ENCODE assay signal across 9 mouse cellular contexts in the genomic region with DNA sequence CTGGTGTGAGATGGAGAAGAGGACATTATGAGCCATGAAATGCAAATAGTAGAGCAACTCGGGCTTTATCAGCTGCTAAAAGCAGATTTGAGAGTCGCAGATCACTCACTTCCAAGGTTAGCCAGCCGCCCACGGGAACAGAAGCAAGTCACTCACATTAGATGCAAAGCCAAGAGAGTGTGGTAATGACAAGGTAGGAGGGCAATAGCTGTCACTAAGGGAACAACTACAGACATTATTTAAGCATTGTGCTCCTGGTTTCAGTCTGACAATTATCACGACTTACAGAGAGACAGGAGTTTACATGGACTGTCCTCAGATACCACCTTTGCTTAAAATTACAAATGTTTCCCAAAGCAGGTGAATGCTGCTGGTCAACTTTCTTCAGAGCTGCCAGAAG.
"Had no signal": no experiment of that assay in that cellular context is flagged by ENCODE, and none has a peak within 500 bp of the region (broad histone marks: within the 10 kb centered on the region; RNA-seq: fewer than 3 reads in every experiment).

No protein-coding gene starts in this region.

- DNase-seq: lung, adult 18-20 months; lung, embryonic 14.5 days; lung, postnatal 10 days; lung, postnatal 4 days; midbrain, embryonic 14.5 days; right cerebral cortex, postnatal 14 days; thymus, adult 2 months; thymus, postnatal 25 days; thymus, postnatal 4 days had no signal
